Mouse (Mus musculus) MEL (cell line): ENCODE results near the gene Hcrt. TPM values are rescaled to one million over a fixed set of nuclear protein-coding genes. Genes with fewer than 3 reads are reported as not detected.

ENCODE experiments used
- DNase-seq: peaks from one replicate; pipeline ENCODE4 v3.0.0; 2011; ENCODE audit warnings: low read depth, low spot score
- H3K27ac ChIP-seq: 2 replicates; pipeline ENCODE4 v1.5.1; 2012; ENCODE audit warnings: low read depth, mild to moderate bottlenecking, control low read depth, low read length, moderate library complexity; ENCODE audit not compliant: control insufficient read depth
- H3K27me3 ChIP-seq, 2 experiments: fragments of 150-350 bp in 1 of 2; sonication (generic) in 1 of 2; 2 replicates each; pipeline ENCODE4 v1.6.1; 2012; ENCODE audit warnings: low read length in 2 of 2, mild to moderate bottlenecking in 2 of 2, improper control_type of control experiment in 1 of 2, moderate library complexity in 1 of 2; ENCODE audit not compliant: insufficient read depth in 2 of 2, control insufficient read depth in 1 of 2
- H3K36me3 ChIP-seq, 2 experiments: 2 replicates each; pipeline ENCODE4 v1.6.1; 2012 to 2014; ENCODE audit warnings: low read length in 2 of 2, improper control_type of control experiment in 1 of 2, inconsistent platforms in 1 of 2, mild to moderate bottlenecking in 1 of 2; ENCODE audit not compliant: insufficient read depth in 2 of 2, control insufficient read depth in 1 of 2
- H3K4me1 ChIP-seq, 2 experiments: fragments of 150-350 bp in 1 of 2; sonication (generic) in 1 of 2; 2 replicates each; pipeline ENCODE4 v1.6.1; 2012; ENCODE audit warnings: low read length in 2 of 2, improper control_type of control experiment in 1 of 2, mild to moderate bottlenecking in 1 of 2; ENCODE audit not compliant: insufficient read depth in 2 of 2, control insufficient read depth in 1 of 2
- H3K4me3 ChIP-seq, 2 experiments: fragments of 150-350 bp in 1 of 2; sonication (generic) in 1 of 2; 2 replicates each; pipeline ENCODE4 v1.5.1; 2012; ENCODE audit warnings: low read depth in 2 of 2, low read length in 2 of 2, mild to moderate bottlenecking in 2 of 2, moderate library complexity in 2 of 2, control low read depth in 1 of 2, improper control_type of control experiment in 1 of 2; ENCODE audit not compliant: control insufficient read depth in 1 of 2, insufficient read depth in 1 of 2
- H3K79me2 ChIP-seq: 2 replicates; pipeline ENCODE4 v1.6.1; 2012; ENCODE audit warnings: mild to moderate bottlenecking, low read length, moderate library complexity; ENCODE audit not compliant: control insufficient read depth, poor library complexity, insufficient read depth
- H3K9ac ChIP-seq: 2 replicates; pipeline ENCODE4 v1.6.1; 2012; ENCODE audit warnings: low read depth, mild to moderate bottlenecking, control low read depth, low read length, moderate library complexity; ENCODE audit not compliant: control insufficient read depth, poor library complexity, severe bottlenecking
- H3K9me3 ChIP-seq: fragments of 150-350 bp; sonication (generic); replicated peaks from 2 replicates; pipeline ENCODE4 v1.6.1; 2012; ENCODE audit warnings: mild to moderate bottlenecking, low read length, improper control_type of control experiment, moderate library complexity; ENCODE audit not compliant: insufficient read depth
- CHD1 ChIP-seq: IDR thresholded peaks from 2 replicates; pipeline ENCODE4 v1.6.1; 2012; ENCODE audit warnings: low read depth, mild to moderate bottlenecking, inconsistent platforms, low read length, improper control_type of control experiment
- CTCF ChIP-seq, 3 experiments: IDR thresholded peaks in 2 of 3; conservative IDR thresholded peaks in 1 of 3; 2 replicates each; pipeline ENCODE4 v1.5.1; 2011 to 2012; ENCODE audit warnings: low read length in 3 of 3, low read depth in 2 of 3, mild to moderate bottlenecking in 2 of 3, improper control_type of control experiment in 1 of 3, inconsistent platforms in 1 of 3, mixed read lengths in 1 of 3, moderate library complexity in 1 of 3; ENCODE audit not compliant: control insufficient read depth in 1 of 3, insufficient read depth in 1 of 3, poor library complexity in 1 of 3, severe bottlenecking in 1 of 3
- ELF1 ChIP-seq: IDR thresholded peaks from 2 replicates; pipeline ENCODE4 v1.6.1; 2014; ENCODE audit warnings: low read depth, mild to moderate bottlenecking, inconsistent platforms, low read length, improper control_type of control experiment, moderate library complexity
- ETS1 ChIP-seq: IDR thresholded peaks from 2 replicates; pipeline ENCODE4 v1.6.1; 2012; ENCODE audit warnings: low read depth, mild to moderate bottlenecking, inconsistent platforms, low read length, improper control_type of control experiment, moderate library complexity
- KAT2A ChIP-seq: conservative IDR thresholded peaks from 2 replicates; pipeline ENCODE4 v1.6.1; 2012; ENCODE audit warnings: low read depth, low read length, improper control_type of control experiment, inconsistent platforms
- MAFK ChIP-seq: IDR thresholded peaks from 2 replicates; pipeline ENCODE4 v1.6.1; 2011; ENCODE audit warnings: low read depth, mild to moderate bottlenecking, low read length, improper control_type of control experiment, borderline replicate concordance
- MEF2A ChIP-seq: IDR thresholded peaks from 2 replicates; pipeline ENCODE4 v1.6.1; 2014; ENCODE audit warnings: low read depth, mild to moderate bottlenecking, inconsistent platforms, low read length, improper control_type of control experiment; ENCODE audit not compliant: poor library complexity, insufficient replicate concordance, severe bottlenecking; ENCODE audit errors: extremely low read depth
- MXI1 ChIP-seq: IDR thresholded peaks from 2 replicates; pipeline ENCODE4 v1.6.1; 2011; ENCODE audit warnings: mild to moderate bottlenecking, low read depth, low read length, improper control_type of control experiment
- MYC ChIP-seq: IDR thresholded peaks from 2 replicates; pipeline ENCODE4 v1.6.1; 2011; ENCODE audit warnings: low read depth, mild to moderate bottlenecking, low read length, improper control_type of control experiment, moderate library complexity
- NRF1 ChIP-seq: IDR thresholded peaks from 2 replicates; pipeline ENCODE4 v1.6.1; 2014; ENCODE audit warnings: low read depth, mild to moderate bottlenecking, inconsistent platforms, low read length, improper control_type of control experiment, moderate library complexity; ENCODE audit not compliant: poor library complexity, insufficient read depth, severe bottlenecking
- POLR2A ChIP-seq, 2 experiments: IDR thresholded peaks; 2 replicates each; pipeline ENCODE4 v1.6.1; 2011 to 2012; ENCODE audit warnings: low read length in 2 of 2, mild to moderate bottlenecking in 2 of 2, control low read depth in 1 of 2, improper control_type of control experiment in 1 of 2, low read depth in 1 of 2, moderate library complexity in 1 of 2; ENCODE audit not compliant: control insufficient read depth in 1 of 2, insufficient read depth in 1 of 2, poor library complexity in 1 of 2
- POLR2AphosphoS5 ChIP-seq: IDR thresholded peaks from 2 replicates; pipeline ENCODE4 v1.6.1; 2012; ENCODE audit warnings: low read depth, borderline replicate concordance, mild to moderate bottlenecking, inconsistent platforms, low read length, moderate library complexity, mixed read lengths
- SMC3 ChIP-seq: IDR thresholded peaks from 2 replicates; pipeline ENCODE4 v1.6.1; 2011; ENCODE audit warnings: low read depth, low read length, improper control_type of control experiment
- ZMIZ1 ChIP-seq: IDR thresholded peaks from 2 replicates; pipeline ENCODE4 v1.6.1; 2012; ENCODE audit warnings: low read depth, mild to moderate bottlenecking, inconsistent platforms, low read length, improper control_type of control experiment, moderate library complexity
- polyA plus RNA-seq, 2 experiments: library from polyadenylated mRNA; stranded (reverse) in 1 of 2; unstranded in 1 of 2; fragments of >175 nt in 1 of 2; fragments of >200 nt in 1 of 2; gene quantifications; 2 replicates each; pipeline versions ENCODE4 v1.2.1 to v1.2.4; 2012; ENCODE audit warnings: low replicate concordance in 2 of 2, low read depth in 1 of 2; ENCODE audit not compliant: insufficient read length in 2 of 2, insufficient read depth in 1 of 2, missing spikeins in 1 of 2
- total RNA-seq: library from RNA; depleted of rRNA; stranded (reverse); fragments of 300-350 nt; gene quantifications from 2 replicates; pipeline ENCODE4 v1.2.3, GENCODE M21; 2012

The Hcrt gene
- total and polyA plus RNA-seq, 3 experiments = not detected

DNA sequence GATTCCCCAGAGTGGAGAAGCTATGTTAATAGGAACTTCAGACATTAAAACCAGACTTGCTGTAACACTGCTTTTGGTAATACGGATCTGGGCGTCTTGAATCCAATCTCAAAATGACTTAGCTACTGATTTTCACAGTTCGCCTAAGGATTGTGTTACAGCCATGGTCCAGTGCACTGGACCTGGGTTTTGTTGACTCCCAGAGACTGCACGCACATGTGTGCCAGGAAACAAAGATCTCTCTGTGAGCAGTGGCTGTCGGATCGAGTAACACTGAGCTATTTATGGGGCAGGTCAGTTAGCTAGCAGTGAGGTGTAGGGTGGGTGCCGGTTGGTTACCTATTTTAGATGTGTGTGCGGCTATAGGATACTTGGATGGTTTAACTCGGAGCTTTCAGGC lies 47.8 kb upstream of the Hcrt start:
- Histone ChIP-seq H3K9me3 (no peaks in the 10 kb centered on the region), H3K4me3 (no peak overlapping the region), H3K27me3 (no peaks in the 10 kb centered on the region), H3K36me3 (peaks cover 0 to 4% of the 10 kb centered on the region in 2 experiments; a peak in 2 of 4 replicates), H3K4me1 (0 out of 4 replicates have a peak, but pooled peaks cover 0 to under 1% of the 10 kb centered on the region in 2 experiments), H3K79me2 (0 out of 2 replicates have a peak, but pooled peaks cover 1% of the 10 kb centered on the region), H3K9ac (no peak overlapping the region), H3K27ac (no peak overlapping the region)
- DNase-seq = no peak
- TF ChIP-seq CTCF (IDR thresholded peaks at IDR 0.05 in 2 of 3, conservative IDR thresholded peaks at IDR 0.05 in 1 of 3; ENCODE audit: control insufficient read depth in 1 of 3, insufficient read depth in 1 of 3, low read depth in 2 of 3, low read length in 3 of 3, poor library complexity in 1 of 3, severe bottlenecking in 1 of 3) = no peak
- TF ChIP-seq POLR2A (IDR thresholded peaks at IDR 0.05; ENCODE audit: control insufficient read depth in 1 of 2, insufficient read depth in 1 of 2, low read depth in 1 of 2, low read length in 2 of 2, poor library complexity in 1 of 2) = no peak
- no peak for TF ChIP-seq MYC
- TF ChIP-seq NRF1 = no peak
- TF ChIP-seq MAFK = no peak
- no peak for TF ChIP-seq ETS1
- TF ChIP-seq MEF2A = no peak
- TF ChIP-seq ELF1 = no peak
- TF ChIP-seq ZMIZ1 = no peak
- TF ChIP-seq MXI1 = no peak
- no peak for TF ChIP-seq SMC3
- TF ChIP-seq CHD1 = no peak

DNA sequence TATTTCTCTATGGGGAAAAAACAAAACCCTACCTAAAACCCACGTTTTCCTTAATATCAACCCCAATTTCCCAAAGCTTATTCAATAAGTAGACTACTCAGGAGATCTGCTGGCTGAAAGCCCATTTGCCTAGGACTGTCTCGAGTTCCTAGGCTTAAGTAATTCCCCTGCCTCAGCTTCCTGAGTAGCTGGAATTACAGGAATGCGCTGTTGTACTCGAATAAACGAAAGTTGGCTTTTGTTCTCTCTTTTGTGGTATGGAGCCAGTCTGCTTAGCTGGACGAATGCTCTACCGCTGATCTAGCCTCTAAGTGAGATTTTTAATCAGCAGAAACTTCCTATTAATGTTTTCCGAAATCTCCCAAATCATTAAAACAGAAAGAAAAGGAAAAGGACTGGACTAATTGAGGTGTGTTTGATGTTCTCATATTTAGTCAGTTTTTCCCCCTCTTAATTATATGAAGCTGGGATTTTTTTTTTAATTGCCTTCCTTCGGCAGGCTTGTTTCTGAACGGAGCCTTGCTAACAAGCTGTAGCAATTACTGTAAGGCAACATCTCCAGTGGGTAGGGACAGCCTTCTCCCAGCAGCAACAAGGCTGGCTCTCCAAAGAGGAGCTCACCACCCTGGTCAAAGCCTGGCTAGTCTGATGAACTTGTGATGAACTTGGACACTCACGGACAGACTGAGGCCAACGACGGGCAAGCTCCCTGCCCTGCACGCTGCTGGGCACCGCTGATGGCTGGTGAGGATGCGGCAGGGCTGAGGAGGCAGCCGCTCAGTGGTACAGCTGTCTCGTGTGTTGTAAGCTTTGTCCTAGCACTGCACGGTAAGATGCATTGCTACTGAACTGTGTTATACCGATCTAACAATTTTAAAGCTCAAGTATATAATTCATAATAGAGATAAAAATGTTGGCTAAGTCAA lies 43.9 kb upstream of the Hcrt start:
- no peak for DNase-seq
- Histone ChIP-seq H3K27ac (no peak overlapping the region), H3K9me3 (no peaks in the 10 kb centered on the region), H3K27me3 (no peaks in the 10 kb centered on the region), H3K4me1 (no peaks in the 10 kb centered on the region), H3K36me3 (peaks cover 0 to 14% of the 10 kb centered on the region in 2 experiments; a peak in 2 of 4 replicates), H3K9ac (no peak overlapping the region), H3K79me2 (no peaks in the 10 kb centered on the region), H3K4me3 (no peak overlapping the region)
- TF ChIP-seq POLR2AphosphoS5 (no peak), KAT2A (no peak), SMC3 (no peak)
